Comparison of ENCODE assay signal across 24 mouse cellular contexts in genomic region chr9:49692791-49693190, GRCm38 (mm10).
DNase-seq lines count a peak whose midpoint lies in the region; ATAC-seq and TF ChIP-seq lines count a peak whose summit lies in the region.
"Had no signal": no experiment of that assay in that cellular context is flagged by ENCODE, and none has a peak within 500 bp of the region (broad histone marks: within the 10 kb centered on the region; RNA-seq: fewer than 3 reads in every experiment).

No protein-coding gene starts in this region.

- H3K4me2 ChIP-seq in midbrain, embryonic 13.5 days (replicated peaks): no peak overlapping the region
- H3K4me2 ChIP-seq in midbrain, embryonic 15.5 days: no peak overlapping the region
- H3K4me2 ChIP-seq: embryonic facial prominence, embryonic 13.5 days; forebrain, embryonic 12.5 days; heart, embryonic 12.5 days; hindbrain, embryonic 12.5 days; hindbrain, embryonic 15.5 days had no signal

- no peak overlapping the region for H3K9ac ChIP-seq in midbrain, embryonic 13.5 days (replicated peaks)
- no peak overlapping the region for H3K9ac ChIP-seq in midbrain, embryonic 15.5 days
- H3K9ac ChIP-seq: embryonic facial prominence, embryonic 13.5 days; forebrain, embryonic 12.5 days; heart, embryonic 12.5 days; hindbrain, embryonic 12.5 days; hindbrain, embryonic 15.5 days had no signal

- ATAC-seq in midbrain, embryonic 13.5 days: no peak
- no peak for ATAC-seq in midbrain, embryonic 15.5 days (replicated peaks)
- ATAC-seq: intestine, postnatal 0 days had no signal

- peak overlapping the region; percentile 14; the same call in 1 of the 2 replicates for H3K27ac ChIP-seq in midbrain, embryonic 13.5 days
- H3K27ac ChIP-seq in midbrain, embryonic 15.5 days: no peak overlapping the region
- H3K27ac ChIP-seq: embryonic facial prominence, embryonic 10.5 days; embryonic facial prominence, embryonic 13.5 days; forebrain, embryonic 12.5 days; hindbrain, embryonic 12.5 days; hindbrain, embryonic 15.5 days had no signal

- no peaks in the 10 kb centered on the region for H3K9me3 ChIP-seq in midbrain, embryonic 13.5 days
- H3K9me3 ChIP-seq in midbrain, embryonic 15.5 days: no peaks in the 10 kb centered on the region
- H3K9me3 ChIP-seq: embryonic facial prominence, embryonic 10.5 days; embryonic facial prominence, embryonic 13.5 days; forebrain, embryonic 12.5 days; heart, embryonic 12.5 days; hindbrain, embryonic 12.5 days; hindbrain, embryonic 15.5 days had no signal

- TF ChIP-seq CTCF in brain, embryonic 14.5 days (IDR thresholded peaks at IDR 0.05; ENCODE audit: borderline replicate concordance, extremely low read depth, insufficient read depth, insufficient read length): no peak

- no peaks in the 10 kb centered on the region for H3K36me3 ChIP-seq in midbrain, embryonic 13.5 days
- no peaks in the 10 kb centered on the region for H3K36me3 ChIP-seq in midbrain, embryonic 15.5 days (replicated peaks)
- H3K36me3 ChIP-seq: embryonic facial prominence, embryonic 10.5 days; embryonic facial prominence, embryonic 13.5 days; forebrain, embryonic 12.5 days; heart, embryonic 12.5 days; hindbrain, embryonic 12.5 days; hindbrain, embryonic 15.5 days had no signal

- DNase-seq in cerebellum, adult 9-11 months: peak; percentile 21
- no peak for DNase-seq in cerebellum, postnatal 10 days
- DNase-seq in heart, adult 11 months: peak; percentile 60
- no peak for DNase-seq in heart, adult 9 months (ENCODE audit: low spot score in 2 of 2)
- DNase-seq in brain, embryonic 14.5 days (ENCODE audit: low read depth): peak; percentile 70
- DNase-seq in adrenal gland, postnatal 36 days: no peak
- DNase-seq: adrenal gland, postnatal 10 days; cerebellum, adult 18-20 months; cerebellum, adult 9-10 months; cerebellum, postnatal 36 days; embryo, embryonic 11 days; gastrocnemius, postnatal 10 days; gastrocnemius, postnatal 36 days; heart, postnatal 14 days had no signal

- H3K4me1 ChIP-seq in midbrain, embryonic 13.5 days (replicated peaks): peaks cover 32% of the 10 kb centered on the region
- H3K4me1 ChIP-seq in midbrain, embryonic 15.5 days: peaks cover 24% of the 10 kb centered on the region; the same call in 1 of the 2 replicates
- H3K4me1 ChIP-seq: embryonic facial prominence, embryonic 10.5 days had no signal

- no peak overlapping the region for H3K4me3 ChIP-seq in midbrain, embryonic 13.5 days (replicated peaks)
- no peak overlapping the region for H3K4me3 ChIP-seq in midbrain, embryonic 15.5 days
- H3K4me3 ChIP-seq: embryonic facial prominence, embryonic 10.5 days; embryonic facial prominence, embryonic 13.5 days; erythroblast, embryonic 14.5 days; forebrain, embryonic 12.5 days; heart, embryonic 12.5 days; hindbrain, embryonic 12.5 days; hindbrain, embryonic 15.5 days had no signal

- TF ChIP-seq POLR2A in brain, embryonic 14.5 days (IDR thresholded peaks at IDR 0.05; ENCODE audit: borderline replicate concordance, extremely low read depth, insufficient read depth, insufficient read length, poor library complexity, severe bottlenecking): no peak

- whole genome bisulfite sequencing in midbrain, embryonic 13.5 days: 68% methylated on average over 11 of the region's 11 CpGs
- 57% methylated on average over 11 of the region's 11 CpGs for WGBS in midbrain, embryonic 15.5 days

- no peaks in the 10 kb centered on the region for H3K27me3 ChIP-seq in midbrain, embryonic 13.5 days
- no peaks in the 10 kb centered on the region for H3K27me3 ChIP-seq in midbrain, embryonic 15.5 days (replicated peaks)
- H3K27me3 ChIP-seq: embryonic facial prominence, embryonic 13.5 days; forebrain, embryonic 12.5 days; heart, embryonic 12.5 days; hindbrain, embryonic 12.5 days; hindbrain, embryonic 15.5 days had no signal

Comparison
In these comparisons a context has a peak if more than half of its experiments do, and no peak if none do; other contexts are left out.
1. DNase-seq: peak in cerebellum, adult 9-11 months (single experiment), heart, adult 11 months (single experiment) and brain, embryonic 14.5 days (single experiment); none in cerebellum, postnatal 10 days (0 of 2), heart, adult 9 months (0 of 2) and adrenal gland, postnatal 36 days (0 of 2).